Mouse (Mus musculus) kidney, adult 2 months (tissue): ENCODE data around the gene Rrp9.

Experiments used
- CTCF ChIP-seq: fragments of 200-500 bp; conservative IDR thresholded peaks from 2 replicates; pipeline ENCODE4 v1.5.1; 2011; ENCODE audit warnings: low read depth, mild to moderate bottlenecking, control low read depth, low read length, moderate library complexity, mixed read lengths; ENCODE audit not compliant: insufficient read depth, insufficient read length
- POLR2A ChIP-seq: fragments of 200-500 bp; IDR thresholded peaks from one replicate; pipeline ENCODE4 v1.6.1; 2011; ENCODE audit warnings: low read depth, low read length, control low read depth

GRCm38 (mm10) chr9:106459946-106460345 lies 15.8 kb upstream of the Rrp9 start:
- TF ChIP-seq CTCF (no peak), POLR2A (no peak)
